Mouse (Mus musculus) CH12.LX (cell line): Measurements from ENCODE around the gene Tmem139.

ENCODE experiments used
- CHD2 ChIP-seq: IDR thresholded peaks from 2 replicates; pipeline ENCODE4 v1.6.1; 2011; ENCODE audit warnings: low read length, improper control_type of control experiment
- CTCF ChIP-seq, 2 experiments: IDR thresholded peaks in 1 of 2; conservative IDR thresholded peaks in 1 of 2; 2 replicates each; pipeline ENCODE4 v1.5.1; 2011 to 2012; ENCODE audit warnings: low read depth in 2 of 2, low read length in 2 of 2, improper control_type of control experiment in 1 of 2, inconsistent platforms in 1 of 2, mild to moderate bottlenecking in 1 of 2, moderate library complexity in 1 of 2
- ELF1 ChIP-seq: IDR thresholded peaks from 2 replicates; pipeline ENCODE4 v1.6.1; 2014; ENCODE audit warnings: low read depth, mild to moderate bottlenecking, inconsistent platforms, low read length, improper control_type of control experiment
- EP300 ChIP-seq: IDR thresholded peaks from 2 replicates; pipeline ENCODE4 v1.6.1; 2011; ENCODE audit warnings: low read length, improper control_type of control experiment
- ETS1 ChIP-seq: conservative IDR thresholded peaks from 2 replicates; pipeline ENCODE4 v1.6.1; 2012; ENCODE audit warnings: low read depth, mild to moderate bottlenecking, inconsistent platforms, low read length, improper control_type of control experiment, moderate library complexity
- KAT2A ChIP-seq: IDR thresholded peaks from 2 replicates; pipeline ENCODE4 v1.6.1; 2012; ENCODE audit warnings: low read length, improper control_type of control experiment, inconsistent platforms; ENCODE audit not compliant: insufficient replicate concordance
- MAFK ChIP-seq: IDR thresholded peaks from 2 replicates; pipeline ENCODE4 v1.6.1; 2011; ENCODE audit warnings: low read length, improper control_type of control experiment; ENCODE audit not compliant: insufficient replicate concordance
- MAX ChIP-seq: IDR thresholded peaks from 2 replicates; pipeline ENCODE4 v1.6.1; 2011; ENCODE audit warnings: low read length, improper control_type of control experiment
- MAZ ChIP-seq: IDR thresholded peaks from 2 replicates; pipeline ENCODE4 v1.6.1; 2012; ENCODE audit warnings: low read depth, mild to moderate bottlenecking, inconsistent platforms, low read length, improper control_type of control experiment, moderate library complexity
- NRF1 ChIP-seq: IDR thresholded peaks from 2 replicates; pipeline ENCODE4 v1.6.1; 2014; ENCODE audit warnings: low read depth, mild to moderate bottlenecking, inconsistent platforms, low read length, improper control_type of control experiment, moderate library complexity
- POLR2A ChIP-seq: IDR thresholded peaks from 2 replicates; pipeline ENCODE4 v1.6.1; 2011; ENCODE audit warnings: low read depth, mild to moderate bottlenecking, improper control_type of control experiment, low read length
- SIN3A ChIP-seq: IDR thresholded peaks from 2 replicates; pipeline ENCODE4 v1.6.1; 2012; ENCODE audit warnings: low read length, improper control_type of control experiment, inconsistent platforms
- SMC3 ChIP-seq: IDR thresholded peaks from 2 replicates; pipeline ENCODE4 v1.6.1; 2011; ENCODE audit warnings: low read depth, low read length, improper control_type of control experiment
- TCF12 ChIP-seq: IDR thresholded peaks from 2 replicates; pipeline ENCODE4 v1.6.1; 2014; ENCODE audit warnings: low read depth, mild to moderate bottlenecking, inconsistent platforms, low read length, improper control_type of control experiment

DNA sequence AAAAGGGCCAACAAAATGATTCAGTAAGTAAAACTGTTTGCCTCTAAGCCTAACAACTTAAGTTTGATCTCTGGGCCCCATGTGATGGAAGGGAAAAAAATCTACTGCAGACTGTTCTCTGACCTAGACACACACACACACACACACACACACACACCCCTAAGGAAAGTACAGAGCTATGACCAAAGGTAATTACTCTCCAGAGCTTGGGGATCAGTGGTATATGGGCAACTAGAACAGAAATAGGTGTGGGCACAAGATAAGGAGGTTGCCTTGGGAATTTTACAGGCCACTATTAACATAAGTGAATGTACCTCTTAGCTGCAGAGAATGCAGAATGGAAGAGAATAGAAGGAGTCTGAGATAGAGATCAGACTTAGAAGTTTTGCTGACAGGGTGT, 25.8 kb downstream of the Tmem139 start:
- TF ChIP-seq CTCF (conservative IDR thresholded peaks at IDR 0.05 in 1 of 2, IDR thresholded peaks at IDR 0.05 in 1 of 2; ENCODE audit: low read depth in 2 of 2, low read length in 2 of 2) (no peak), POLR2A (no peak), KAT2A (no peak), MAFK (no peak), SMC3 (no peak), MAX (no peak), TCF12 (no peak), NRF1 (no peak), CHD2 (no peak), ELF1 (no peak), EP300 (no peak), MAZ (no peak), ETS1 (no peak), SIN3A (no peak)
